Mouse (Mus musculus): ENCODE data around the gene Akr1b3. TPM values are rescaled to one million over a fixed set of nuclear protein-coding genes. Genes with fewer than 3 reads are reported as not detected.

The Akr1b3 gene
- total RNA-seq, 2 experiments from 2014 or later, result 145 to 287 TPM

GRCm38 (mm10) chr6:34273073-34273472 lies 44.2 kb downstream of the Akr1b3 start:
- peak; percentile 39; the same call in 1 of the 2 replicates for ATAC-seq (replicated peaks; ENCODE audit: poor library complexity)

GRCm38 (mm10) chr6:34272462-34272861 lies 44.8 kb downstream of the Akr1b3 start:
- no peak for ATAC-seq (replicated peaks; ENCODE audit: poor library complexity)

- no peak for ATAC-seq (replicated peaks; ENCODE audit: poor library complexity)
Measured at GRCm38 (mm10) chr6:34270717-34271116, 46.6 kb downstream of the Akr1b3 start.

- no peak for ATAC-seq (replicated peaks; ENCODE audit: poor library complexity)
Measured at GRCm38 (mm10) chr6:34258546-34258945, 58.7 kb downstream of the Akr1b3 start.

Other genes starting within 250 kb of the Akr1b3 start
- gene Slc35b4, start 140.4 kb downstream of the Akr1b3 start, total RNA-seq (2015), result 30.0 and 30.7 TPM in 2 replicates
- 19.2 and 19.8 TPM in 2 replicates for gene Slc35b4, start 140.4 kb downstream of the Akr1b3 start, total RNA-seq (2017)
- gene Akr1b8, start 36.6 kb upstream of the Akr1b3 start, total RNA-seq (2015), result 0.10 TPM in 1 of 2 replicates, not detected in the other
- gene Akr1b8, start 36.6 kb upstream of the Akr1b3 start, total RNA-seq (2017), result not detected in 2 replicates
- 43.5 and 53.8 TPM in 2 replicates for gene Akr1b10, start 66.7 kb upstream of the Akr1b3 start, total RNA-seq (2015)
- 29.7 and 41.0 TPM in 2 replicates for gene Akr1b10, start 66.7 kb upstream of the Akr1b3 start, total RNA-seq (2017)
- 0.22 TPM in 1 of 2 replicates, not detected in the other for gene Akr1b7, start 94.9 kb upstream of the Akr1b3 start, total RNA-seq (2015)
- not detected in 2 replicates for gene Akr1b7, start 94.9 kb upstream of the Akr1b3 start, total RNA-seq (2017)
- 4.2 and 4.7 TPM in 2 replicates for gene Bpgm, start 158.7 kb upstream of the Akr1b3 start, total RNA-seq (2015)
- 16.9 and 18.4 TPM in 2 replicates for gene Bpgm, start 158.7 kb upstream of the Akr1b3 start, total RNA-seq (2017)